Mouse (Mus musculus): ENCODE results near the gene Adgrg5. TPM values are rescaled to one million over a fixed set of nuclear protein-coding genes. Genes with fewer than 3 reads are reported as not detected.

Adgrg5 gene
- total RNA-seq, 2 experiments from 2014 or later, result 0.24 to 0.31 TPM

- DNase-seq, result no peak
- intact Hi-C loops (cut with DNase I), result no loop called here
Measured at GRCm38 (mm10) chr8:94916311-94916959, 7.1 kb upstream of the Adgrg5 start.

GRCm38 (mm10) chr8:94916960-94917324 is 6.6 kb upstream of the Adgrg5 start:
- intact Hi-C loops (cut with DNase I), result no loop called here
- DNase-seq, result no peak

- intact Hi-C loops (cut with DNase I), result no loop called here
- DNase-seq, result peak; percentile 93
Measured at GRCm38 (mm10) chr8:94917352-94917751, 6.1 kb upstream of the Adgrg5 start.

GRCm38 (mm10) chr8:94917851-94918495 is 5.5 kb upstream of the Adgrg5 start, which contains the start of gene Ccdc102a:
TSS of gene Ccdc102a (minus strand) at chr8:94918098.
- DNase-seq, result peak; percentile 71 to 80
- intact Hi-C loops (cut with DNase I), result no loop called here

GRCm38 (mm10) chr8:94919256-94919655 is 4.2 kb upstream of the Adgrg5 start:
- intact Hi-C loops (cut with DNase I), result no loop called here
- DNase-seq, result no peak

- DNase-seq, result no peak
- intact Hi-C loops (cut with DNase I), result no loop called here
Measured at GRCm38 (mm10) chr8:94922176-94922575, 1.3 kb upstream of the Adgrg5 start.

- intact Hi-C loops (cut with DNase I), result no loop called here
- peak; percentile 24 to 28 for DNase-seq
Measured at GRCm38 (mm10) chr8:94922602-94923001, 892 bp upstream of the Adgrg5 start.

GRCm38 (mm10) chr8:94928227-94928626 is 4.7 kb downstream of the Adgrg5 start:
- no peak for DNase-seq
- intact Hi-C loops (cut with DNase I), result no loop called here

- intact Hi-C loops (cut with DNase I), result no loop called here
- no peak for DNase-seq
Measured at GRCm38 (mm10) chr8:94933918-94934317, 10.4 kb downstream of the Adgrg5 start.

GRCm38 (mm10) chr8:94935172-94935571 is 11.7 kb downstream of the Adgrg5 start:
- intact Hi-C loops (cut with DNase I), result no loop called here
- DNase-seq, result no peak

GRCm38 (mm10) chr8:94942566-94942965 is 19.1 kb downstream of the Adgrg5 start:
- intact Hi-C loops (cut with DNase I), result loop anchor here (2.0 to 10.0 kb wide), 3 partner anchors 262 to 362 kb away; partner anchors contain the start of gene Cngb1
- peak; percentile 71 to 78 for DNase-seq

GRCm38 (mm10) chr8:94945185-94945584 is 21.7 kb downstream of the Adgrg5 start:
- intact Hi-C loops (cut with DNase I), result loop anchor here (10.0 kb wide), 1 partner anchor 360 kb away; the partner anchor contains the start of gene Cngb1
- DNase-seq, result no peak

- intact Hi-C loops (cut with DNase I), result loop anchor here (10.0 kb wide), 1 partner anchor 356 kb away; the partner anchor contains the start of gene Cngb1
- DNase-seq, result no peak
Measured at GRCm38 (mm10) chr8:94948421-94948820, 24.9 kb downstream of the Adgrg5 start.

GRCm38 (mm10) chr8:94949010-94949409 is 25.5 kb downstream of the Adgrg5 start:
- intact Hi-C loops (cut with DNase I), result loop anchor here (10.0 kb wide), 1 partner anchor 356 kb away; the partner anchor contains the start of gene Cngb1
- no peak for DNase-seq

GRCm38 (mm10) chr8:94950046-94950445 is 26.6 kb downstream of the Adgrg5 start:
- intact Hi-C loops (cut with DNase I), result loop anchor here (1.0 to 5.0 kb wide), 4 partner anchors 51 to 149 kb away; no protein-coding TSS in a partner anchor

GRCm38 (mm10) chr8:94950458-94950857 is 27.0 kb downstream of the Adgrg5 start:
- intact Hi-C loops (cut with DNase I), result loop anchor here (1.0 to 5.0 kb wide), 4 partner anchors 51 to 149 kb away; no protein-coding TSS in a partner anchor
- DNase-seq, result no peak

More at GRCm38 (mm10) chr8:94950046-94950445, 26.6 kb downstream of the Adgrg5 start:
- DNase-seq, result peak; percentile 71 to 77

GRCm38 (mm10) chr8:94952086-94952485 is 28.6 kb downstream of the Adgrg5 start:
- no peak for DNase-seq
- intact Hi-C loops (cut with DNase I), result loop anchor here (5.0 kb wide), 1 partner anchor 115 kb away; no protein-coding TSS in a partner anchor

- DNase-seq, result no peak
- intact Hi-C loops (cut with DNase I), result loop anchor here (5.0 kb wide), 1 partner anchor 114 kb away; no protein-coding TSS in a partner anchor
Measured at GRCm38 (mm10) chr8:94953624-94954367, 30.3 kb downstream of the Adgrg5 start.

GRCm38 (mm10) chr8:94954368-94954737 is 30.9 kb downstream of the Adgrg5 start:
- intact Hi-C loops (cut with DNase I), result loop anchor here (5.0 kb wide), 1 partner anchor 113 kb away; no protein-coding TSS in a partner anchor
- DNase-seq, result no peak

- DNase-seq, result peak; percentile 33 to 45
- intact Hi-C loops (cut with DNase I), result loop anchor here (5.0 kb wide), 1 partner anchor 112 kb away; no protein-coding TSS in a partner anchor
Measured at GRCm38 (mm10) chr8:94954921-94955758, 31.6 kb downstream of the Adgrg5 start.
